Mouse (Mus musculus) embryonic facial prominence, embryonic 11.5 days (tissue): ENCODE data around the gene Zbtb8a. TPM values are rescaled to one million over a fixed set of nuclear protein-coding genes. Genes with fewer than 3 reads are reported as not detected.

Experiments used
- ATAC-seq: fragments of 200-750 bp; cut with Nextera tagmentation; replicated peaks from 2 replicates; pipeline ENCODE4 v1.8.0; 2017; ENCODE audit warnings: low read depth; ENCODE audit not compliant: insufficient number of reproducible peaks, low FRiP score, low TSS enrichment
- DNase-seq: peaks from one replicate; pipeline ENCODE4 v3.0.0-alpha.2; 2015; ENCODE audit warnings: low spot score
- H3K27ac ChIP-seq: fragments of 300-500 bp; sonication (generic); replicated peaks from 2 replicates; pipeline ENCODE4 v1.5.1; 2014; ENCODE audit warnings: mild to moderate bottlenecking, low read depth, low read length, control low read depth
- H3K27me3 ChIP-seq: fragments of 300-500 bp; sonication (generic); 2 replicates; pipeline ENCODE4 v1.6.1; 2014; ENCODE audit warnings: mild to moderate bottlenecking, low read length, moderate library complexity, mixed read lengths; ENCODE audit not compliant: control insufficient read depth, insufficient read depth
- H3K36me3 ChIP-seq: fragments of 300-500 bp; sonication (generic); replicated peaks from 2 replicates; pipeline ENCODE4 v1.6.1; 2014; ENCODE audit warnings: low read depth, mild to moderate bottlenecking, low read length, moderate library complexity, mixed read lengths; ENCODE audit not compliant: control insufficient read depth, insufficient read depth
- H3K4me1 ChIP-seq: fragments of 300-500 bp; sonication (generic); 2 replicates; pipeline ENCODE4 v1.6.1; 2014; ENCODE audit warnings: low read length, mixed read lengths; ENCODE audit not compliant: control insufficient read depth, insufficient read depth
- H3K4me2 ChIP-seq: fragments of 300-500 bp; sonication (generic); 2 replicates; pipeline ENCODE4 v1.6.1; 2014; ENCODE audit warnings: low read depth, mild to moderate bottlenecking, control low read depth, low read length, moderate library complexity
- H3K4me3 ChIP-seq: fragments of 300-500 bp; sonication (generic); 2 replicates; pipeline ENCODE4 v1.5.1; 2014; ENCODE audit warnings: low read depth, low read length, control low read depth
- H3K9ac ChIP-seq: fragments of 300-500 bp; sonication (generic); replicated peaks from 2 replicates; pipeline ENCODE4 v1.6.1; 2014; ENCODE audit warnings: mild to moderate bottlenecking, control low read depth, low read length
- H3K9me3 ChIP-seq: fragments of 300-500 bp; sonication (generic); replicated peaks from 2 replicates; pipeline ENCODE4 v1.6.1; 2016; ENCODE audit warnings: mild to moderate bottlenecking, low read length, inconsistent platforms, mixed read lengths; ENCODE audit not compliant: control insufficient read depth
- WGBS: fragments of 180-500 bp; shearing (Covaris S2); extraction: QIAGEN DNeasy Blood & Tissue Kit; methylation state at CpG from one replicate; pipeline ENCODE4 v1.1.7; 2014; 5-methylcytosine and 5-hydroxymethylcytosine counted together
- polyA plus RNA-seq: library from polyadenylated mRNA; unstranded; fragments of >200 nt; fragmentation: Nextera tagmentation; extraction: Ambion mirVana; gene quantifications from 2 replicates; pipeline ENCODE4 v1.2.1, GENCODE M21; 2014

Zbtb8a gene
- polyA plus RNA-seq, 1 experiment from 2014 or later: 6.5 TPM

GRCm38 (mm10) chr4:129384440-129384839 lies 6.5 kb upstream of the Zbtb8a start:
- ATAC-seq (no peak), DNase-seq (no peak)
- Histone ChIP-seq H3K4me1 (no peaks in the 10 kb centered on the region), H3K4me3 (no peak overlapping the region), H3K4me2 (no peak overlapping the region), H3K27me3 (no peaks in the 10 kb centered on the region), H3K36me3 (no peaks in the 10 kb centered on the region), H3K9me3 (no peaks in the 10 kb centered on the region), H3K9ac (no peak overlapping the region), H3K27ac (no peak overlapping the region)
- WGBS: 35% methylated on average over 6 of the region's 6 CpGs

GRCm38 (mm10) chr4:129383586-129383985 lies 5.7 kb upstream of the Zbtb8a start:
- 93% methylated on average over 3 of the region's 3 CpGs for WGBS
- Histone ChIP-seq H3K9me3 (no peaks in the 10 kb centered on the region), H3K27me3 (peaks cover 4% of the 10 kb centered on the region), H3K4me1 (no peaks in the 10 kb centered on the region), H3K4me2 (no peak overlapping the region), H3K36me3 (no peaks in the 10 kb centered on the region), H3K27ac (no peak overlapping the region), H3K9ac (no peak overlapping the region), H3K4me3 (no peak overlapping the region)
- no peak for ATAC-seq
- DNase-seq: no peak

- Histone ChIP-seq H3K4me2 (no peak overlapping the region), H3K4me1 (no peaks in the 10 kb centered on the region), H3K4me3 (no peak overlapping the region), H3K27ac (no peak overlapping the region), H3K9me3 (no peaks in the 10 kb centered on the region), H3K36me3 (no peaks in the 10 kb centered on the region), H3K9ac (no peak overlapping the region), H3K27me3 (peaks cover 4% of the 10 kb centered on the region)
- WGBS: 84% methylated on average over 2 of the region's 2 CpGs
- no peak for ATAC-seq
- no peak for DNase-seq
Observed at GRCm38 (mm10) chr4:129382488-129382887, 4.6 kb upstream of the Zbtb8a start.

- H3K4me2 ChIP-seq: no peak overlapping the region
- no peak for ATAC-seq
- H3K9me3 ChIP-seq: no peaks in the 10 kb centered on the region
- no peak overlapping the region for H3K4me3 ChIP-seq
- no peaks in the 10 kb centered on the region for H3K4me1 ChIP-seq
- peaks cover 4% of the 10 kb centered on the region for H3K27me3 ChIP-seq
- WGBS: 94% methylated on average over 9 of the region's 9 CpGs
- H3K27ac ChIP-seq: no peak overlapping the region
- no peak overlapping the region for H3K9ac ChIP-seq
- no peak for DNase-seq
- H3K36me3 ChIP-seq: no peaks in the 10 kb centered on the region
Observed at GRCm38 (mm10) chr4:129382029-129382428, 4.1 kb upstream of the Zbtb8a start.

- ATAC-seq (no peak), DNase-seq (no peak)
- Histone ChIP-seq H3K4me2 (no peak overlapping the region), H3K9me3 (no peaks in the 10 kb centered on the region), H3K9ac (no peak overlapping the region), H3K36me3 (no peaks in the 10 kb centered on the region), H3K27ac (no peak overlapping the region), H3K4me3 (no peak overlapping the region), H3K4me1 (no peaks in the 10 kb centered on the region), H3K27me3 (peaks cover 10% of the 10 kb centered on the region)
- 80% methylated on average over 8 of the region's 8 CpGs for WGBS
Observed at GRCm38 (mm10) chr4:129381148-129381547, 3.2 kb upstream of the Zbtb8a start.

- DNase-seq (no peak), ATAC-seq (no peak)
- Histone ChIP-seq H3K4me1 (no peaks in the 10 kb centered on the region), H3K27ac (no peak overlapping the region), H3K9ac (no peak overlapping the region), H3K4me2 (no peak overlapping the region), H3K36me3 (no peaks in the 10 kb centered on the region), H3K9me3 (no peaks in the 10 kb centered on the region), H3K4me3 (no peak overlapping the region), H3K27me3 (peaks cover 10% of the 10 kb centered on the region)
- WGBS: 83% methylated on average over 3 of the region's 3 CpGs
Observed at GRCm38 (mm10) chr4:129379805-129380204, 1.9 kb upstream of the Zbtb8a start.

GRCm38 (mm10) chr4:129376961-129377545 lies 863 bp downstream of the Zbtb8a start:
- Histone ChIP-seq H3K4me3 (peak overlapping the region; percentile 71), H3K27me3 (peaks cover 10% of the 10 kb centered on the region), H3K4me2 (peak overlapping the region; percentile 79), H3K4me1 (no peaks in the 10 kb centered on the region), H3K27ac (peak overlapping the region; percentile 59), H3K9ac (peak overlapping the region; percentile 87), H3K36me3 (no peaks in the 10 kb centered on the region), H3K9me3 (no peaks in the 10 kb centered on the region)
- WGBS: under 1% methylated on average over 38 of the region's 68 CpGs
- no peak; the same call in 1 of the 2 replicates for ATAC-seq
- DNase-seq: peak; percentile 54

- Histone ChIP-seq H3K4me2 (no peak overlapping the region), H3K36me3 (no peaks in the 10 kb centered on the region), H3K4me3 (no peak overlapping the region), H3K27me3 (peaks cover 10% of the 10 kb centered on the region), H3K27ac (no peak overlapping the region), H3K9ac (no peak overlapping the region), H3K4me1 (no peaks in the 10 kb centered on the region), H3K9me3 (no peaks in the 10 kb centered on the region)
- WGBS: 72% methylated on average over 5 of the region's 5 CpGs
- no peak for DNase-seq
- no peak for ATAC-seq
Observed at GRCm38 (mm10) chr4:129375821-129376220, 2.1 kb downstream of the Zbtb8a start.
